Mouse (Mus musculus): Measurements from ENCODE around the gene Flot1.
"Not testable (repeated sequence)": the region's sequence is repeated elsewhere in the genome, so short reads cannot be mapped to it uniquely, and the experiment has no call there.

Flot1 gene

DNA sequence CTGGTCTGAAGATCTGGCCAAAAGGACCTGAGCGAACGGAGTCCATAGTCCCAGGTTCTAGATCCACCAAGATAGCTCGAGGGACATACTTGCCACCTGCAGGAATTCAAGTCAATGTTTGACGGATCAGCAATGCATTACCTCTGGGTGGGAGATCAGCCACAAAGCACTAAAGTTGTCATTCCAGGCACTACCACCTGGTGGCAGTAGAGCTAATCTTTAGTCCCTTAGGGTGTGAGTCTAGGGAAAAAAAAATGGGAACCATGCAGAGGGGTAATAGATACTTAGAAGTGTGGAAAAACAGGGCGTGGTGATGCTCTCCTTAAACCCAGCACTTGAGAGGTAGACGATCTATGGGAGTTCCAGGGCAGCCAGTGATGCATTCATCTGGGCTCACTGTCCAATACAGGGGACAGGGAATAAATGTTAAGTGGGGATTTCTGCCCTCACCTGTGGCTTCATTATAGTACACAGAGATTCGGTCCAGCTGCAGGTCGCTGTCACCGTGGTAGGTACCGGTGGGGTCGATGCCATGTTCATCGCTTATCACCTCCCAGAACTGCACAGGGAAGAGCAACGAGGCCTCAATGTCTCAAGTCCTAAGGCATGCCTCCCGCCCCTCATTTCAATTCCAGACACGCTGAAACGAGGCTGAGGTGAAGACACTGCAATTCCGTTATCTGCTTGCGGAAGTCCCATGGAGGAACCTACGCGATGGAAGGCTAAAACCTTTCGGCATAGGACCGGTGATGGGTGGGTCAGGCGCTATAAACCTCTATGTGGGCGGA is 13.3 kb downstream of the Flot1 start:
- peak; percentile 82 for DNase-seq (ENCODE audit: low spot score)

DNA sequence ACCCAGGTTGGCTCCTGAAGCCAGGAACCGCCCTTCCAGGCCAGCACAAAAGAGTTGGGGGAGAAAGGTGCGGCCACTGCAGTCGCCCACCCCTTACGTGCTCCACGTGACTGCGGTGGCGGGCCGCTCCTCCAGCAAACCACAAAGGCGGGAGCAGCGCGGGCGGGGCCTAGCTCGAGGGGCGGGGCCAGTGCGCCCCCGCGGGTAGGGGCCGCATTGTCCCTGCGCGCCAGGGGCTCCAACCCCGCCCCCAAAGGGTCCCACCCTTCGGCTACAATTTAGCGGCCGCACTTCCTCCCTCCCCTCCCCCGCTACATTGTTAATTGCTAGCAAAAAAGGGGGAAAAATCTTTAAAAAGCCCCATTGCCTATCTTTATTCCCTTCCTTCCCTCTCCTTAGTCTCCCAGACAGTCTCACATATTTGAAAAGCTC is 14.0 kb downstream of the Flot1 start:
- peak; percentile 94 for DNase-seq (ENCODE audit: low spot score)

DNA sequence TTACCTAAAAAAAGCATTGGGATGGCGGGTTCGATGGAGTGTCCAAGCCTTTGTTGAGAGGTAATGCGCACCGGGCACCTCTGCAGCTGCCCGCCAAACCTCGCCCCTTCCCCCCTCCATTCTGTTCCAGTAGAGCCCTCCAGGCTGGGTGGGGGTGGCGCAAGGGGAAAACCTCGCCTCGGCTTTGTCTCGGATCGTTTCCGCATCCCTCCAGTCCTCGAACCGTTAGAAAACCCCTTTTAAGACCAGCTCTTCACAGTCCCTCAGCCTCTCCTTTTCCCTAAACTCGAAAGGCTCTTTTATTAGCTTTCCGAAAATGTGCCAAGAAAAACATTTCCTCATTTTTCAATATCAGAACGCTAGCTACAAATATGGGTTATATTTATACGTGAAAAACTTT is 14.5 kb downstream of the Flot1 start:
- DNase-seq (ENCODE audit: low spot score) = no peak

- DNase-seq (ENCODE audit: low spot score) = peak; percentile 97
Observed at GRCm38 (mm10) chr17:35838122-35838544, 15.1 kb downstream of the Flot1 start, which contains the start of gene Tubb5. Tubb5 (minus strand) TSS chr17:35838306.

DNA sequence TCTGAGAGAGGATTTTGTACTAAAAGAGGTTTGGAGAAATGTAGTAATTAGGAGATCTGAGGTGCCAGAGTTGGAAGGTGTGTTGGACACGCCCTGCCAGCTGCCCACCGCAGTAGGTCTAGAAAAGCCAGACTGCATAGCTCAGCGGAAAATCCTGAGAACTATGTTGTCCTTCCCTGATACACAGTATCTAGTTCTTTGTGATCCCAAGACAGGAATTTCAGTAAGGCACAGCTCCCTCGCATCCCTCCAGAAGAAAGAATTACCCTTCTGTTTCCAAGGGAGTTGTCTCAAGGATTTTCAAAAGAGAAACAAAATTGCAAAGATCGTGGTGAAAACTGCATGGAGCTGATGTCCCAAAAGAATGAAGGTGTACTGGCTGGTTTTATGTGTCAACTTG is 15.5 kb downstream of the Flot1 start:
- DNase-seq (ENCODE audit: low spot score) = peak; percentile 17

- not testable (repeated sequence) for DNase-seq (ENCODE audit: low spot score)
Observed at GRCm38 (mm10) chr17:35839002-35839401, 16.0 kb downstream of the Flot1 start.

- DNase-seq (ENCODE audit: low spot score) = no peak
Observed at GRCm38 (mm10) chr17:35840561-35840960, 17.5 kb downstream of the Flot1 start.

DNA sequence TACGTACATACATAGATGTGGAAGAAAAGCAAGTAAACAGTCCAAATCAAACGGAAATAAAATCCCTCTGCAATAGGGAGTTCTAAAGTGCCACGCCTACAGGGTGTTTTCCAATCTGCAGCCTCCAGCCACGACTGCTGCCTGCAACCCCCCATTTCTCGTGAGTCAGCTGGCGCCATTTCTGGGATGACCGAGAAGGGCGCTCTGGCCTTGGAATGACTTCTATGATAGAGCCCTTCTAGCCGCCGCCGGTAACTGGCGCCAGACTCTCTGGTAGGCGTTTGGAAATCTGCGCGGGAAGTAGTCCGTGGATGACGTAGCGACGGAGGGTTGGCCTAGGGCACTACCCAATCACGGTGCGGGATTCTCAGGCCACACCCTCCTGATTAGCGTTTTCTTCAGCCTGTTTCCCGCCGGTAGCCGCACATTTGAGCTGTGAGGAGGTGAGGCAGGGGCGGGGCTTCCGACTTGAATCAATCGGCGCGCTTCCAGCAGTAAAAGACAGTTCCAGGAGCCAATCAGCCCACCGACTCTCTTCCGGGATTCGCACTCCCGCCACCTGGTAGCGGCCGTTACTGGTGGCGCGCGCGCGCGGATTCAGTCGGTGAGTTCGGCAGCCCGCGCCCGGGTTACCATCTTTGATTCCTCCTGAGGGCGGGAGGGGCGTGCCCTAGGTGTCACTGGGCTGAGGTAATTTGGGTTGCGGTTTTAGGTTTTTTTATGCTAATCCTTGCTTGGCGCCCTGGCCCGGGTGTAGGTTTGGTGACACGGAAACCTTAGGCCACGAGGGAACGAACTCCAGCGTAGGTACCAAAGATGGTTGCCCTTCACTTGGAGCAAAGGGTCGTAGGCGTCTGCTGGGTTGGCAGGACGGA is 18.3 kb downstream of the Flot1 start, which contains the start of gene Mdc1:
Mdc1 (plus strand) TSS at position 440 of the 875 bp plus-strand sequence.
- DNase-seq (ENCODE audit: low spot score) = peak; percentile 100

DNA sequence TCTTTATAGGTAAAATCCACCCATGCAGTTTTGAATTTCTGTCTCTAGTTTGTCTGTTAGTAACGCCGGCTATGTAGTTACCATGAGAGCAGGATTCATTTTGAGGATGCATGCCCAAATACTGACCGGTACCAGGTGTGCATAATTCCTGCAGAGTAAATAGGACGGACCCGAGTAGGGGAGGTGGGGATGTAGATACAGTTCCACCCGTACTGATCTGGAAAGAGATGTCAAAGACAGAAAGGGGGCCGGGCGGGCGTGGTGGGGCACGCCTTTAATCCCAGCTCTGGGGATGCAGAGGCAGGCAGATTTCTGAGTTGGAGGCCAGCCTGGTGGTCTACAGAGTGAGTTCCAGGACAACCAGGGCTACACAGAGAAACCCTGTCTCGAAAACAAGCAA is 19.0 kb downstream of the Flot1 start:
- peak; percentile 14 for DNase-seq (ENCODE audit: low spot score)

- DNase-seq (ENCODE audit: low spot score) = no peak
Observed at GRCm38 (mm10) chr17:35843514-35843913, 20.5 kb downstream of the Flot1 start.

- DNase-seq (ENCODE audit: low spot score) = no peak
Observed at GRCm38 (mm10) chr17:35848112-35848511, 25.1 kb downstream of the Flot1 start.

- DNase-seq (ENCODE audit: low spot score) = no peak
Observed at GRCm38 (mm10) chr17:35850974-35851373, 27.9 kb downstream of the Flot1 start.

- no peak for DNase-seq (ENCODE audit: low spot score)
Observed at GRCm38 (mm10) chr17:35859371-35859770, 36.3 kb downstream of the Flot1 start.

GRCm38 (mm10) chr17:35859835-35860234 is 36.8 kb downstream of the Flot1 start:
- no peak for DNase-seq (ENCODE audit: low spot score)

- DNase-seq (ENCODE audit: low spot score) = no peak
Observed at GRCm38 (mm10) chr17:35860831-35861197, 37.8 kb downstream of the Flot1 start.

- DNase-seq (ENCODE audit: low spot score) = peak; percentile 94
Observed at GRCm38 (mm10) chr17:35861198-35861857, 38.3 kb downstream of the Flot1 start, which contains the start of gene Nrm. Nrm (plus strand) TSS chr17:35861318.

GRCm38 (mm10) chr17:35864832-35865353 is 41.9 kb downstream of the Flot1 start:
- no peak for DNase-seq (ENCODE audit: low spot score)

DNA sequence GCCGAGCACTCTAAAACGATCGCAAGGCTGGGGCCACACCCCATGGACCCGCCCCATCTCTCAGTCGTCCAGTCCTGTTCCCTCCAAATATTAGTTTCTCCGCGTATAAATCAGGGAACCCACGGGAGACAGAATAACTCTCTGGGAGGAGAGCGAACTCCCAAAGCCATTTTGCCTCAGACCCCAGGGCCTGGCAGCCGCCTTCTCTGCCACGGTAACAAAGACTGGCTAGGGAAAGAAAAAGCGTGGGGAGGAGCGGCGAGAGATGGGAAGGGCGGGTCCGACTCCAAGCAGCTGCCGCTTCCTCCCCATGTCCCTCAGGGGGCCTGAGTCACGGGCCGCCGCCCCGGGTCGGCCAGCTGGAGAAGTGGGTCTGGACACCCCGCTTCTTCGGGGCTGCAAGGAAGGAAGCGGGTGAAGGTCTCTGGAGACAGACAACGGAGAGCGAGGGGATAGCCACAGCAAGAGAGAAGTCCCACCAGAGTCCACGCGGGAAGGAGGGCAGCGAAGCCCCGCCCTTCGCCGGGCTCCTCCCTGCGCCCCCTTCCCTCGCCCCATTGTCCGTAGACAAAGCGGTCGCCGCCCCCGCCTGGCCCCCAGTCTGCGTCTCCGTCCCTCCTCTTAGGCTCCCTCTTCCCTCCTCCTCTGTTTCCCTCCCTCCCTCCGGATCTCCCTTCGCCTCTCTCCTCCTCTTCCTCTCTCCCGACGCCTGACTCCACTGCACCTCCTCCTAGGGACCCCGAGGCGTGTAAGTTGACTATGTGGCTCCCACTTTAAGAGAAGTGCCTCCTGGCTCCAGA is 42.7 kb downstream of the Flot1 start, which contains the start of gene Ppp1r18:
Ppp1r18 (plus strand) TSS at position 113 of the 800 bp plus-strand sequence.
- DNase-seq (ENCODE audit: low spot score) = peak; percentile 80

- DNase-seq (ENCODE audit: low spot score) = no peak
Observed at GRCm38 (mm10) chr17:35866281-35866831, 43.3 kb downstream of the Flot1 start.

Measured in yolk sac, embryonic 10.5 days (tissue).